Mouse (Mus musculus) right cerebral cortex, postnatal 25 days (tissue): ENCODE measurements at regions not wholly inside any gene's neighbourhood (a gene's known extent, or its start where the extent isn't known, plus 50 kb on each side); places are given as distances from the start of the nearest gene placed in this dataset.

Experiments
- DNase-seq: peaks from one replicate; pipeline ENCODE4 v3.0.0; 2022

DNA sequence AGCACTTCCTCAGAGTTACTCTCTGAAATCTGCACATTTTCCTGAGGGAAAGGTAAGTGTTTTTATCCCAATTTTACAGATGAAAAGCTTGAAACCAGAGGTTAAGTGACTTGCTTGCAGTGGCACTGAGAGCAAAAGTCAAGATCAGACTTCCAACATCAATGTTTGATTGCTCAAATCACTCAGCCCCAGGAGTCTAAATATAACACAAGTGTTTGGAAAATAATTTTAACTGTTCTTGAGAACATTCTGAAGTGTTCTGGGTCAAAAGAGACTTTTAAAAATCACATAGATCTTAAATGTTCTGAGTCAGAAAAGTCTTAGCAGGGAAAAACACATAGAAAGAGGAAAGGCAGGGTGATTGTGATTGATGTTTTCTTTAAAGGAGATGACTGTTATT is 848.6 kb upstream of the Cntnap5a start:
- DNase-seq, result no peak

DNA sequence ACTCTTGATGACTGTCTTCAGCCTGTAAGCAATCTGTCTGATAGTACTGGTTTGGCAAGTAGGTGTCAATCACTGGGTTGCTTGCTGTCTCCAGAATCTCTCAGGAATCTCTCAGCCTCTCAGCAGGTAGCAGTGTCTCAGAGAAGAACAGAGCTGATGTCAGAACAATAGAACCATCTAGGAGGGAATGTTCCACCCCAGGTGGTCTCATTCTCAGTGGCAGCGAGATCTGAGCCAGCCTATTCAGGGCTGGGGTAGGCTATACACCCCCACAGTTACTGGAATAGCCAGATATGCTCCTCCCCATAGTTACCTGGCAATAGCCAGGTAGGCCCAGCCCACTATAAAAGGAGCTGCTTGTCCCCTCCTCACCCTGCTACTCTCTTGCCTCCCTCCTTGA is 834.9 kb upstream of the Cntnap5a start:
- DNase-seq, result no peak

DNA sequence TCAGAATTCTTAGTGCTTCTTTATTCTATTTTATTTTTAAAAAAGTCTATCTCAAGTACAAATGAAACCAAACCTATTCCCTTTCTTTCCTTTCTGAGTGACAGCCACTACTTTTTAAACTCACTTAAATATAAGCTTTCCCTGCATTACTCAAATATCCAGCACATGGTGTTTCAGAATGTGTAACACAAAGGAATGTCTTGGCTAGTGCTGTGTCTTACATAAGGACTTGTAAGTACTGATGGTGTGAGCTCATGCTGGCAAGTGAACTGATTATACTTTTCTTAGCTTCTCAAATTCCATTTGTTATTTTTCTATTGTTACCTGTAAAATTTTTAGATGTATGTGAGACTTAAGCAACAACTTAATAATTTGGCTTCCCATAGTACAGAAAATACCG is 823.6 kb upstream of the Cntnap5a start:
- no peak for DNase-seq

DNA sequence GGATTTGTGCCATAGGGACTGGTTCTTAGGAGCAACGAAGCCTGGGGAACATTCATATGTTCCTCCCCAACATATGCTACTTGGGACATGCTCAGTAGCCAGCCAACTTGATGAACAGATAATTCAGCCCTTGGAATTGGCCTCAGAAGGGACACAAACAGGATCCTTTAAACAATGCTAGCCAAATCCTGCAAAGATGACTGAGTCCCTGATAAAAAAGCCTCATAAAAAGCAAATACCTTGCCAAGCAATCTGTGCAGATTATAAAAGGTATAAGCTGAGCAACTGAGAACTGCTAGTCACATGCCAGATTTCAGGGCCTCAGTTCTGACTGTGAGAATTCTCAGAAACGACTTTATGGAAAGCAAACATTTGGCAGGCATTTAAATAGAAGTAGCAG is 821.6 kb upstream of the Cntnap5a start:
- DNase-seq, result peak; percentile 15

DNA sequence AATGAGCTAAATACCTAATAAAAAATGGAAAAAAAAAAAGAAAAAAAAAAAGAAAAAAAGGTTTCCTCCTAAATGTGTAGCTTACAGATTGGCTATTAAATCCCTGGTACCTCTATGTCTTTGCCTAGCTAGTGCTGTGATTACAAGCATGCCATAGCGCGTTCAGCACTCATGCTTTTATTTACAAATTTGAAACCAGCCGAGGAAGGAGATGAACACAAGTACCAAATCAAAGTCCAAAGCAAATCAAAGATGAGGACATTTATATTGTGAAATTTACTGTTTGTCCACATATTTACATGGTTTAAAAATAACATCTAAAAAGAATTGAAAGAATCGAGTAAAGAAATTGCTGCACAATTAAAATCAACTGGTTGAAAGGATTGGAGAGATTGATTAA is 808.8 kb upstream of the Cntnap5a start:
- no peak for DNase-seq
